Mouse (Mus musculus) testis, adult 2 months (tissue): Measurements from ENCODE around the gene Igsf3. TPM values are rescaled to one million over a fixed set of nuclear protein-coding genes. Genes with fewer than 3 reads are reported as not detected.

Experiments
- H3K27ac ChIP-seq: fragments of 200-500 bp; 2 replicates; pipeline ENCODE4 v1.5.1; 2012; ENCODE audit warnings: low read depth, low read length; ENCODE audit not compliant: control insufficient read depth, insufficient read depth
- H3K27me3 ChIP-seq: fragments of 200-500 bp; 2 replicates; pipeline ENCODE4 v1.6.1; 2012; ENCODE audit warnings: mild to moderate bottlenecking, low read length, moderate library complexity; ENCODE audit not compliant: control insufficient read depth, insufficient read depth
- H3K36me3 ChIP-seq: fragments of 200-500 bp; 2 replicates; pipeline ENCODE4 v1.6.1; 2012; ENCODE audit warnings: mild to moderate bottlenecking, low read length; ENCODE audit not compliant: control insufficient read depth, insufficient read depth
- H3K4me1 ChIP-seq: fragments of 200-500 bp; 2 replicates; pipeline ENCODE4 v1.6.1; 2012; ENCODE audit warnings: low read length; ENCODE audit not compliant: control insufficient read depth, insufficient read depth
- H3K4me3 ChIP-seq: fragments of 200-500 bp; 2 replicates; pipeline ENCODE4 v1.5.1; 2012; ENCODE audit warnings: low read depth, mild to moderate bottlenecking, low read length, moderate library complexity, mixed read lengths; ENCODE audit not compliant: control insufficient read depth
- CTCF ChIP-seq: fragments of 200-500 bp; IDR thresholded peaks from 2 replicates; pipeline ENCODE4 v1.5.1; 2012; ENCODE audit warnings: low read depth, mild to moderate bottlenecking, inconsistent platforms, low read length, moderate library complexity; ENCODE audit not compliant: control insufficient read depth, insufficient read depth, insufficient replicate concordance
- POLR2A ChIP-seq: fragments of 200-500 bp; IDR thresholded peaks from 2 replicates; pipeline ENCODE4 v1.6.1; 2012; ENCODE audit warnings: low read depth, mild to moderate bottlenecking, inconsistent platforms, low read length, moderate library complexity; ENCODE audit not compliant: control insufficient read depth
- polyA plus RNA-seq: library from polyadenylated mRNA; depleted of rRNA; stranded (reverse); fragments of >200 nt; gene quantifications from 2 replicates; pipeline ENCODE4 v1.2.3, GENCODE M21; 2012

Gene Igsf3
- polyA plus RNA-seq, 1 experiment: 3.9 TPM

DNA sequence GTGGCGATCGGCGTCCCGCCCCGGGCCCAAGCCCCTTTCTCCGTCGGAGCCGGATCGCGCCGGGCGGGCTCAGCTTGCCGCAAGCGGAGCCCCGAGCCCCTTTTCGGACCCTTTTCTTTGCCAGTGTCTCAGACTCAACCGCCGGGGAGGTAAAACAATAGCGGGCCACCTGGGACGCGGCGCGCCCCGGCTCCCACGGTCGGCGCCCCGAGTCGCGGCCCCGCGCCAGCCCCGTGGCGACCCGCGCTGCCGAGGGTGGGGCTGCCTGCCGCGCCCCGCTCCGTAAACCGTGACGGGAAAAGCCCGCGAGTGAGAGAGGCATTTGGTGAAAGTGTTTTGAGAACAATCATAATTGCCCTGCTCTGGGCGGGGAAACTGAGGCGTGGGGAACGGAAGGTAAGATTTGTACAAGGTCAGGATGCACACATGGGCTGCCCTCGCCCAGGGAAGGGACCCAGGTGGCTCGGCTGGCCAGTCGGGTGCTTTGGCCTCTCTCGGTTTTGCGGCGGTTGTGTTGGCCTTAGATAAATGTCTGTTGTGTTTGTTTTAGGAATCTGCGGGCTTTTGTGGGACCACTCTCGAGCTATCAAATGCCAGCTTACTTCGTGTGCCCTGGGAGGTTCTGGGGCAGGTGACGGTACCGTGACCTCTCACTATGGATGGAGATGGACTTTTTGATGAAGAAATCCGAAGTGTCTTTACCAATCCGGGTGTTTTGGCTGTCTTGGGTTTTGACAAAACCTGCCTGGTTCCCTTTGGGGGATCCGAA is 557 bp downstream of the Igsf3 start:
- TF ChIP-seq CTCF (no peak), POLR2A (no peak)
- H3K4me1 ChIP-seq: peaks cover 9% of the 10 kb centered on the region
- no peaks in the 10 kb centered on the region for H3K36me3 ChIP-seq
- no peak overlapping the region for H3K27ac ChIP-seq
- no peaks in the 10 kb centered on the region for H3K27me3 ChIP-seq
- H3K4me3 ChIP-seq: peak overlapping the region; percentile 75

DNA sequence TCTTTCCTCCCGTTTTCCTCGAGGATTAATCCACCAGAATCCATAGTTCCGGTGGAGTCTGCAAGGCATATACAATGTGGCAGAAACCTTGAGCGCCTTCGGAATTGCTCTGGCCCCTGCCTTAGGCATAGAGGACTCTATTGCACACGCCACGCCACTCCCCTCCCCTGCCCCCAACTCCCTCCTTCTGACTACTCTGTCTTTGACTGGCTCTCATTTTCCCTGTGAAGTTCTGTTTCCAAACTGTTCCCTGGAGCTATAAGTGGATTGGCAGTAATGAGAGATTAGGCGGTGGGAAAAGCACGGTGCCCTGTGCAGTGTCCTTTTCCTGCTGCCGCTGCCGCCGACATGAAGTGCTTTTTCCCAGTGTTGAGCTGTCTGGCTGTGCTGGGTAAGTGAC is 1.2 kb downstream of the Igsf3 start:
- Histone ChIP-seq H3K27ac (no peak overlapping the region), H3K27me3 (no peaks in the 10 kb centered on the region), H3K36me3 (no peaks in the 10 kb centered on the region), H3K4me3 (no peak overlapping the region), H3K4me1 (peaks cover 9% of the 10 kb centered on the region)
- TF ChIP-seq CTCF (no peak), POLR2A (no peak)

DNA sequence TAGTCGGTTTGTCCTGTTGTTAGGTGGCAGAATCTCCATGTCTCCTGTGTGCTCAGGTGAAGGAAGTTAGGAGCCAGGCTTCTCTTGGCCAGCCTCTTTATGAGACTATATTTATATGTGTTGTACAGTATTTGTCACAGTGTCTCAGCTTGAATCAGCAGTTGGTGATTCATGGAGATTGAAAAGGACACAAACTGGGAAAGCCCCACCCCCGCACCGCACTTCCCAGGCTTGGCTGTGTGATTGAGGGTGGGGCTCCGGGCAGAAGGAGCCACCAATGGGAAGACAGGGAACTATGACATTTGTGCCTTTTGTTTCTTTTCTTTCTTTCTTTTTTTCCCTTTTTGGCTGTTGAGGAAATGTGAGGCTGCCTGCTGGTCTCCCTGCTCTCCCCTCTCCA is 2.9 kb downstream of the Igsf3 start:
- H3K4me3 ChIP-seq: no peak overlapping the region
- H3K27me3 ChIP-seq: no peaks in the 10 kb centered on the region
- H3K4me1 ChIP-seq: peaks cover 9% of the 10 kb centered on the region
- TF ChIP-seq CTCF (no peak), POLR2A (no peak)
- H3K27ac ChIP-seq: no peak overlapping the region
- H3K36me3 ChIP-seq: no peaks in the 10 kb centered on the region

DNA sequence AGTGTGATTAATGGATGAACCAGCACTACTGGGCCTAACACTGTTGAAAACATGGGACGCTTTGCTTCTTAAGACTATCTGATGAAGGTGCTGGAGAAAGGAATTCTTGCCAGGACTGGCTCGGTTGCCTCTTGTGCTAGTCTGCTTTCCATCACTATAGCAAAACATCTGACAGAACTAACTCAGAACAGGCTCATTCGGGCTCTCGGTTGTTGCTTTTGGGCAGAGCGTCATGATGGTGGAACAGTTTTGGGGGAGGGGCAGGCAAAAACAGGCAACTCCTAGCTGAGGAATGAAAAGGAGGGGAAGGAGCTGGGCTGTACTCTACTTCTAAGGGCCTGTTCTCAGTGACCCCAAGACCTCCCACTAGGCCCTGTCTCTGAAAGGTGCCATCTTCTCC is 4.8 kb downstream of the Igsf3 start:
- H3K36me3 ChIP-seq: no peaks in the 10 kb centered on the region
- H3K27me3 ChIP-seq: no peaks in the 10 kb centered on the region
- TF ChIP-seq POLR2A (no peak), CTCF (no peak)
- H3K4me3 ChIP-seq: no peak overlapping the region
- peaks cover 6% of the 10 kb centered on the region for H3K4me1 ChIP-seq
- H3K27ac ChIP-seq: no peak overlapping the region

- Histone ChIP-seq H3K27ac (no peak overlapping the region), H3K4me3 (no peak overlapping the region), H3K36me3 (no peaks in the 10 kb centered on the region), H3K4me1 (peaks cover under 1% of the 10 kb centered on the region; the same call in 1 of the 2 replicates), H3K27me3 (no peaks in the 10 kb centered on the region)
- TF ChIP-seq POLR2A: no peak
- TF ChIP-seq CTCF: no peak
These were observed 5.9 kb downstream of the Igsf3 start for GRCm38 (mm10) chr3:101382751-101383150.

GRCm38 (mm10) chr3:101386430-101387016 is 9.6 kb downstream of the Igsf3 start:
- no peak overlapping the region for H3K27ac ChIP-seq
- no peaks in the 10 kb centered on the region for H3K4me1 ChIP-seq
- no peak overlapping the region for H3K4me3 ChIP-seq
- TF ChIP-seq POLR2A (no peak), CTCF (no peak)
- no peaks in the 10 kb centered on the region for H3K36me3 ChIP-seq
- H3K27me3 ChIP-seq: no peaks in the 10 kb centered on the region

- H3K4me1 ChIP-seq: no peaks in the 10 kb centered on the region
- TF ChIP-seq POLR2A: no peak
- TF ChIP-seq CTCF: no peak
- no peaks in the 10 kb centered on the region for H3K36me3 ChIP-seq
- H3K27ac ChIP-seq: no peak overlapping the region
- H3K27me3 ChIP-seq: no peaks in the 10 kb centered on the region
- no peak overlapping the region for H3K4me3 ChIP-seq
These were observed 11.0 kb downstream of the Igsf3 start for GRCm38 (mm10) chr3:101387849-101388248.
